Mouse (Mus musculus) left cerebral cortex, adult 8-10 months (tissue): ENCODE measurements at regions not wholly inside any gene's neighbourhood (a gene's known extent, or its start where the extent isn't known, plus 50 kb on each side); places are given as distances from the start of the nearest gene placed in this dataset.
A peak's percentile ranks its signal among the peaks of the same experiment; 100 is the strongest.

Source experiments
- DNase-seq, 2 experiments: peaks; one replicate each; pipeline ENCODE4 v3.0.0; 2022; ENCODE audit warnings: low spot score in 2 of 2

DNA sequence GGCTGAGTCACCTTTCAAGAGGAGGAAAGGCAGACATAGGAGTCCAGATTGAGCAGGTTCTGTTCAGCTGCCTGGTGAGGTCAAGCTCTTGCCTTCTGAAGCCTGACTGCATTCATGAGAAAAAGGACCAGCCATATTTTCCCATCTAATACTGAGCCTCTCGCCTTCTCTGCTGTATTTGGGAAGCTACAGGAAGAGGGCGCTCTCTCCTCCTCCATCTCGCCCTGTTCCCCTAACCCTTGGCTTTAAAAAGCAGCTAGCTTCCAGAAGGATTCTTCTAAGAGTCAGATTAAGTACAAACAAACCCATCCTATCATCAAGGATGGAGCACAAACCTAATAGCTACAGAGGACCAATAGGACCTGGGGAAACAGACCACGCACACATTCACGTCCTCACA is 98.3 kb downstream of the Foxb1 start:
- DNase-seq, result no peak

DNA sequence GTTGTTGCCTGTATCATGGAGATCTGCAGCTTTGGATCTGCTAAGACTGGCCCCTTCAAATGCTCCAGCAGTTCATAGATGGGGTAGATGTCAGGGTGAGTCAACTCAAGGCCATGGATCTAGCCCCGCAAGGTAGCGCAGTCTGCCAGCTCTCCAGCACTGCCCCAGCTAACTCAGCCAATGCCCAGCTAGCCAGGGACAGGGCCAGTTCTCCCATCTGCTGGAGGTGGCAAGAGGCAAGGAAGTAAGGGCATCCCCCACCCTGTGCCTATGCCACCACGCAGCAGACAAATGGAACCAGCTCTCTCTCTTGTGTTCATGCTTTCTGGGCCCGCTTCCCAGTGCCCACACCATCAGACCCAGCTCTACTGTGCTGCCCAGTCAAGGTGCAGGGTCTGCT is 102.5 kb downstream of the Foxb1 start:
- no peak for DNase-seq

GRCm38 (mm10) chr9:69656053-69656452 is 104.7 kb downstream of the Foxb1 start:
- no peak for DNase-seq

DNA sequence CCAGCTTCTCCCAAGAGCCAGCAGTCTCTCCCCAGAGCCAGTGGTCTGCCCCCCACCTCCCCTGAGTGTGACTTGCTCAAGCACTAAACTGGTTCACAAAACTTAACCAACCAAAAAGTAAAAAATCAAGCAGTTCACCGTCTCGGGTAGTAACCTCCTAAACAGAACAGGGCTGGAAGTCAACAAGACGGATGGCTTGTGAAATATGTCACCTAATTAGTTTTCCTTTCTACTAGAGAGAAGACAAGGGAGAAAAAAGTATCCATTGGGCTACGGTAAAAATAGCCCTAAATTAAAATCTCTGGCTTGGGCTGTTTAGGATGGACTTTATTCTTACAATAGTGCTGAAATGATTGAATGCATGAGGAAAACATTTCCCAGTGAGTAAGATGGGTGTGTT is 108.6 kb downstream of the Foxb1 start:
- no peak for DNase-seq

DNA sequence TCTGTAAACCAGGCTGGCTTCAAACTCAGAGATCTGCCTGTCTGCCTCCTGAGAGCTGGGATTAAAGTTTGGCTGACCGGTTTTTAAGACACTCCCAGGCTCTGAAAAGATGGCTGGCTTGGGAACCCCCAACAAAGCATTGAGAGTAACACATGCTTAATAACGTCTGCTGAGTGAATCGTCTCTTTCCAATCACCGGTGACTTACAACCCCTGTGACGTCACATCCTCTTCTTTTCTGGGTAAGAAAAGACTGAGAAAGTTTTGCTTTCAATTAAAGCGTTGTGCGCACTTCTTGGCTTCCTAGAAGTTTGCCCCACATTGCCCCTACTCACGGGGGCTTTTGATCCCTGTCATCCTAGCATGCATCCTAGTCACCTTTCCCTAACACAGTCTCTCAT is 109.1 kb downstream of the Foxb1 start:
- DNase-seq, result no peak

DNA sequence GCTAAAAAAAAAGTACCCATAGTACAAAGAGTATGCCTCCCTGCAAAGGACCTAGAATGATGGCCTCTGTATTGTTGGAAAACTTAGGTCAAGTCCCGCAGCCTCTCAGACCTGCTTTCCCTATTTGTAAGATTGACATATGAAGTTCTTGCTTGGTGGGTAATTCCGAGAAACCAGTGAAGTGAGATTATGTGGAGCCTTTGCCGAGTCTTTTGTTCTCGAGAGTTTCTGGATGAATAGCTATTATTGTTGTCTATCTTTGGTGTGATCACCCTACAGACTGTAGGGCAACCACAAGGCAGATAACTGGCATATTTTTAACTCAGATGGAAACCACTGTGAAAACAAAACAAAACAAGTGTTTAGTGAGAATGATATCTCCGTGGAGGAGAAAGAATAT is 118.1 kb downstream of the Foxb1 start:
- DNase-seq, result no peak

- DNase-seq, result peak in 1 of 2 experiments; percentile 40
These were observed 137.4 kb downstream of the Foxb1 start for GRCm38 (mm10) chr9:69623312-69623711.

- no peak for DNase-seq
These were observed 139.7 kb downstream of the Foxb1 start for GRCm38 (mm10) chr9:69621006-69621405.

DNA sequence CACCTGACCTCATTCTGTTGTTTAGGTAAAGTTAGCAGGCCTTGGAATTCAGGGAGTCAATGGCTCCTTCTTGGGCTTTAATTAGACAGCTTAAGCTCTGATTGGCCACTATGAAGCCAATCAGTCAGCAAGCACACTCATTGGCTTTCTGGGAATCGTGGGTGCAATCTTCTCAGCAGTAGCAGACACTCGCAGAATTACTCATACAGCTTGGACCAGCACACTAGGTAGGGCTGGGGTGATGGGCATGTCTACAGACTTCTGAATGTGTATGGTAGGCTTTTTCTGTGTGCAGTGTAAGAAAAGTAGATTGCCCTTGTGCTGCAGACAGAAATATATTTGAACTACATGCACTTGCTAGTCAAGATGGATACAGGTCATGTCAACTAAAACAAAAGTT is 143.4 kb downstream of the Foxb1 start:
- no peak for DNase-seq

- DNase-seq, result no peak
These were observed 144.1 kb downstream of the Anxa2 start for GRCm38 (mm10) chr9:69597472-69597871.

- DNase-seq, result no peak
These were observed 139.1 kb downstream of the Anxa2 start for GRCm38 (mm10) chr9:69592329-69593062.

DNA sequence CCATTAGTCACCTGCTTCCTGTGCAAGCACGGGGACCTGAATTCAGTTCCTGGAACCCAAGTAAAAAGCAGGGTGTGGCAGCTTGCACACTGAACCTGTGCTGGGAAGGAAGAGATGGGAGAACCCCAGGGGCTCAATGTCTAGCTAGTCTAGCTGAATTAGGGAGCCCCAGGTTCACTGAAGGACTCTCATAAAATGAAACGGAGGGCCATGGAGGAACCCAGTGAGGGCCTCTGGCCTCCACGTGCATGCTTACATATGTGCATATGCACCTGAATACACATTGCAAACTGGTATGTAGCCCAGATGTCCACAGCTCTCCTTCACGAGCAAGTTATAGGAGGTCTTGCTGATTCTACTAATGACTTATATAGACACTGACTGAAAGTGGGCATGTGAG is 135.4 kb downstream of the Anxa2 start:
- DNase-seq, result no peak

- DNase-seq, result no peak
These were observed 133.7 kb downstream of the Anxa2 start for GRCm38 (mm10) chr9:69587096-69587495.

GRCm38 (mm10) chr9:69581236-69581635 is 127.8 kb downstream of the Anxa2 start:
- DNase-seq, result no peak

DNA sequence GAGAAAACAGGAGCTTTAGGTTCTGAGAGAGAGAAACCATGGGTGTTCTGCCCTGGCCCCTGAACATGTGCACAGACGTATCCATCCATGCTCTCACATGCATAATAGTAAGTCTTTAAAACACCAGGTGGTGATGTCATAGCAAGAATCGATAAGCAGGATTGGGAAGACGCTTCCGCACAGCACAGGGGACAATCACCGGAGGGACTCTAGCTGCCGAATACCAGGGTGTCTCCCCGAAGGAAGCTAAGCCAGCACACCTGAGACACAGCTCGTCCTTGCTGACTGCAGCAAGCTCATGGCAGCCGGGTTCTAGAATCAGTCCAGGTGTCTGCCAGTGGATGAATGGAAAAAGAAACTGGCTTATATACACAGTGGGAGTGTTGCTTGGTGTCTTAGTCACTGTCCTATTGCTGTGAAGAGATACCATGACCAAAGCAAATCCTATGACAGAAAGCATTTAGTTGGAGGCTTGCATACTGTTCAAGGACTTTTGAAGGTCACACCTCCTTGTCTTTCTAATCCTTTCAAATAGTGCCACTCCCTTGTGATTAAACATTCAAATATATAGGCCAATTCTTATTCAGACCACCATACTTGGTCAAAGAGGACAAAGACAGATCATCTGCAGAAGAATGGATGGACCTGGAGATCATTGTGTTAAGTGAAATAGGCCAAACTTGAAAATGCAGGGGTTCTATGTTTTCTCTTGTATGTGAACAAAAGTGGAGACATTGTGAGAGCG is 124.4 kb downstream of the Anxa2 start:
- DNase-seq, result no peak

DNA sequence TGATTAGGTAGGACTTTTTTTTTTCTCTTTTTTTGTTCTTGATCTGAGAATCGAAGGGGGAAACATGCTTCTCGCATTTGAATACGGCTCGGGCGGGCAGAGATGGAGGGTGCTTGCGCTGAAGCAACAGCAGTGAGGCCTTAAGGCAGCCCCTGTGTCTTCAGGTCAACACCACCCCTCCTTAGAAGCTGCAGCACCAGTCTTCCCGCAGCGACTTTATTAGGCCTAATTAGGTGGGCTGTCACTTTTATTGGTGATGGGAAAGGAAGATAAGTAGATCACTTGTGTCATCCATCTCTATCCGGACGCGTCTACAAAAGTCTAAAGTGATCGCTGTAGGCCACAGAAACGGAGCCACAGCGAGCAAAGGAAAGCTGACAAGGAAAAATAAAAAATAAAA is 122.0 kb downstream of the Anxa2 start:
- no peak for DNase-seq

DNA sequence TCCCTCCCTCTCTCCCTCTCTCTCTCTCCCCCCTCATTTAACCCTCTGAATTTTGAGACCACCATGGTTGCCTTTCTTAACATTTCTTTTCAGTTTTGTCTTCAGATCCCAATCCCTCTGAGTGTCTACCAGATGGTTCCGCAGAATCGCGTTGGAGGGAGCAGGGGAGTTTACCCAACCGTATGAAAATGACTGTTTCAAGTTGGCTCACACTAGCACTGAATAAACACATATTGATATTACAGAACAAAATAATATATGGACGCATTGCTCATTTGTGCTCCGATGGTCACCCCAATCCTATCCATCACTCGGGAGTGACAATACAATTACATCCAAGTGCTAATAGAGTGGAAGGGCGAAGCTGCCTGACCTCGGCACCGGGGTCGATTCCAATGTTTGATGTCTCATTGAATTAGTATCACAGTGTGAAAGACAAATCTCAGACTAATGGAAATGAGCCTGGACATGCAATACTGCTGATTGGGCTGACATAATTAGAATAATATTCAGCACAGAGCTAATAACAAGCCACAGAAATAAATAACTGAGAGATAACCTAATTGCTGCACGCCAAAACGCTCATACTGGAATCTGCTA is 115.3 kb downstream of the Anxa2 start:
- DNase-seq, result peak; percentile 2 to 8

GRCm38 (mm10) chr9:69568222-69568621 is 114.8 kb downstream of the Anxa2 start:
- no peak for DNase-seq

- no peak for DNase-seq
These were observed 113.6 kb downstream of the Anxa2 start for GRCm38 (mm10) chr9:69566996-69567395.

- no peak for DNase-seq
These were observed 89.8 kb downstream of the Anxa2 start for GRCm38 (mm10) chr9:69543241-69543640.
